Comparison of ENCODE assay signal across 8 mouse cellular contexts in the genomic region with DNA sequence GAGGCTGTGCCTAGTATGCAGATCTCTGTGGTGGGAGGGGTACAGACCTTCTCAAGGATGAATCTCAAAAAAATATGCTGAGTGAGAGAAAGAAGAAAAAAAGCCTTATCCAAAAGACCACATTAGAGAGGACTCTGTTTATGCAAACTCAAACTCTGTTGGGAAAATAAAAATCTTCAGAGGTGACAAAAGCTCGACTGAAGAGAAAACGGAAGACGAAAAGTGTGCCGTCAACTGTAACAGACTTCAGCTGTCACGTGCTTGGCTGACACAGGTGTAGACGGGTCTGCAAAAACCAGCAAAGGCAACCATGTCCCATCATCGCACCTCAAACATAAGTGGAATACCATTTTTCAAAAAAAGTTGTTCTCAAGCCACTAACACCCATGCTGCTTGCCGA. TPM values are rescaled to one million over a fixed set of nuclear protein-coding genes. Genes with fewer than 3 reads are reported as not detected.
DNase-seq lines count a peak whose midpoint lies in the region; ATAC-seq and TF ChIP-seq lines count a peak whose summit lies in the region.

No protein-coding gene starts in this region.

- no peaks in the 10 kb centered on the region for H3K9me3 ChIP-seq in embryonic facial prominence, embryonic 15.5 days (replicated peaks)
- H3K9me3 ChIP-seq in limb, embryonic 12.5 days, result no peaks in the 10 kb centered on the region
- no peaks in the 10 kb centered on the region for H3K9me3 ChIP-seq in stomach, embryonic 16.5 days (replicated peaks; ENCODE audit: control insufficient read depth, low read length)

- ATAC-seq in embryonic facial prominence, embryonic 15.5 days (ENCODE audit: insufficient number of reproducible peaks, low FRiP score, low TSS enrichment, low read depth), result no peak
- no peak for ATAC-seq in limb, embryonic 12.5 days (ENCODE audit: insufficient number of reproducible peaks, insufficient read depth, low FRiP score, low TSS enrichment, low read depth)
- no peak for ATAC-seq in stomach, embryonic 16.5 days (ENCODE audit: insufficient read depth, low FRiP score)

- peak overlapping the region; percentile 94; the same call in 1 of the 2 replicates for H3K4me3 ChIP-seq in liver, adult 2 months (ENCODE audit: insufficient read depth, low read depth, low read length)
- H3K4me3 ChIP-seq in embryonic facial prominence, embryonic 15.5 days (replicated peaks), result peak overlapping the region; percentile 99
- peak overlapping the region; percentile 98 for H3K4me3 ChIP-seq in limb, embryonic 12.5 days (replicated peaks)
- H3K4me3 ChIP-seq in stomach, embryonic 16.5 days (replicated peaks; ENCODE audit: low read length), result peak overlapping the region; percentile 97

- peak overlapping the region; percentile 36 for H3K9ac ChIP-seq in liver, adult 2 months (ENCODE audit: low read depth, low read length)
- H3K9ac ChIP-seq in embryonic facial prominence, embryonic 15.5 days, result no peak overlapping the region
- H3K9ac ChIP-seq in limb, embryonic 12.5 days (replicated peaks), result no peak overlapping the region
- no peak overlapping the region; the same call in none of the 2 replicates for H3K9ac ChIP-seq in stomach, embryonic 16.5 days (ENCODE audit: low read length)

- no peak for TF ChIP-seq CTCF in liver, adult 2 months (IDR thresholded peaks at IDR 0.05; ENCODE audit: low read depth, low read length)

- no peaks in the 10 kb centered on the region for H3K27me3 ChIP-seq in liver, adult 2 months (ENCODE audit: control insufficient read depth, insufficient read depth, low read length)
- H3K27me3 ChIP-seq in embryonic facial prominence, embryonic 15.5 days, result no peaks in the 10 kb centered on the region
- H3K27me3 ChIP-seq in limb, embryonic 12.5 days, result no peaks in the 10 kb centered on the region
- H3K27me3 ChIP-seq in stomach, embryonic 16.5 days (ENCODE audit: control insufficient read depth, insufficient read depth, low read length), result no peaks in the 10 kb centered on the region

- peak overlapping the region; percentile 85 for H3K4me2 ChIP-seq in embryonic facial prominence, embryonic 15.5 days (replicated peaks)
- H3K4me2 ChIP-seq in limb, embryonic 12.5 days, result peak overlapping the region; percentile 81
- H3K4me2 ChIP-seq in stomach, embryonic 16.5 days (ENCODE audit: low read depth, low read length), result peak overlapping the region; percentile 84

- WGBS in liver, adult 2 months, result 23% methylated on average over 8 of the region's 8 CpGs
- WGBS in embryonic facial prominence, embryonic 15.5 days, result 54% methylated on average over 8 of the region's 8 CpGs
- WGBS in limb, embryonic 12.5 days, result 71% methylated on average over 8 of the region's 8 CpGs
- 38% methylated on average over 8 of the region's 8 CpGs for WGBS in stomach, embryonic 16.5 days

- TF ChIP-seq POLR2A in liver, adult 2 months (IDR thresholded peaks at IDR 0.05; ENCODE audit: extremely low read depth, insufficient read depth, low read length), result no peak

- H3K36me3 ChIP-seq in liver, adult 2 months (ENCODE audit: control insufficient read depth, insufficient read depth, low read length), result no peaks in the 10 kb centered on the region
- H3K36me3 ChIP-seq in embryonic facial prominence, embryonic 15.5 days, result no peaks in the 10 kb centered on the region
- H3K36me3 ChIP-seq in limb, embryonic 12.5 days, result no peaks in the 10 kb centered on the region
- H3K36me3 ChIP-seq in stomach, embryonic 16.5 days (ENCODE audit: control insufficient read depth, insufficient read depth, low read length), result no peaks in the 10 kb centered on the region

- peaks cover 31% of the 10 kb centered on the region for H3K4me1 ChIP-seq in liver, adult 2 months (ENCODE audit: control insufficient read depth, insufficient read depth, low read length)
- peaks cover 37% of the 10 kb centered on the region for H3K4me1 ChIP-seq in embryonic facial prominence, embryonic 15.5 days
- peaks cover 26% of the 10 kb centered on the region for H3K4me1 ChIP-seq in limb, embryonic 12.5 days (replicated peaks)
- H3K4me1 ChIP-seq in stomach, embryonic 16.5 days (ENCODE audit: control insufficient read depth, insufficient read depth, low read length), result peaks cover 25% of the 10 kb centered on the region

- H3K79me2 ChIP-seq in liver, adult 2 months (ENCODE audit: control insufficient read depth, insufficient read depth, low read length), result peaks cover 33% of the 10 kb centered on the region

- 0 out of 2 replicates have a peak overlapping the region, but pooled peaks have one; percentile 23 for H3K27ac ChIP-seq in liver, adult 2 months (replicated peaks; ENCODE audit: insufficient read depth, low read depth, low read length)
- no peak overlapping the region for H3K27ac ChIP-seq in embryonic facial prominence, embryonic 15.5 days (replicated peaks)
- H3K27ac ChIP-seq in limb, embryonic 12.5 days, result no peak overlapping the region
- peak overlapping the region; percentile 14; the same call in 1 of the 2 replicates for H3K27ac ChIP-seq in stomach, embryonic 16.5 days (ENCODE audit: low read length)

- peak; percentile 52 for DNase-seq in liver, adult 2 months (ENCODE audit: extremely low read depth, low read depth, low spot score)
- DNase-seq in liver, result no peak
- DNase-seq in cerebellum, adult 11-12 months, result no peak
- no peak for DNase-seq in cerebellum, adult 8-10 months
- no peak for DNase-seq in adrenal gland, postnatal 4 days (ENCODE audit: low spot score in 2 of 2)

RNA-seq across cellular contexts. Expression of a gene that starts 1.7 kb away (rescaled TPM):
- 77.4 and 87.1 TPM in 2 replicates for total RNA-seq in liver, adult 2 months (2014; rRNA removed)
- polyA plus RNA-seq in liver, adult 2 months (2012; rRNA removed), result 119 and 146 TPM in 2 replicates
- polyA plus RNA-seq in embryonic facial prominence, embryonic 15.5 days (2015; fragmentation: Nextera tagmentation; extraction: Ambion mirVana), result 109 and 115 TPM in 2 replicates
- 137 and 141 TPM in 2 replicates for polyA plus RNA-seq in limb, embryonic 12.5 days (2016; fragmentation: Nextera tagmentation; extraction: Ambion mirVana)
- polyA plus RNA-seq in stomach, embryonic 16.5 days (2015; fragmentation: Nextera tagmentation; extraction: Ambion mirVana), result 73.7 and 80.1 TPM in 2 replicates
- total RNA-seq in adrenal gland, postnatal 4 days (2021), result 10 to 100 TPM; 91.1 to 93.4 TPM

RNA-seq across cellular contexts. Expression of a gene that starts 56.4 kb away (rescaled TPM):
- 34.0 and 34.5 TPM in 2 replicates for total RNA-seq in liver, adult 2 months (2014; rRNA removed)
- 26.9 and 27.3 TPM in 2 replicates for polyA plus RNA-seq in liver, adult 2 months (2012; rRNA removed)
- polyA plus RNA-seq in embryonic facial prominence, embryonic 15.5 days (2015; fragmentation: Nextera tagmentation; extraction: Ambion mirVana), result 32.6 and 36.3 TPM in 2 replicates
- 40.9 and 43.2 TPM in 2 replicates for polyA plus RNA-seq in limb, embryonic 12.5 days (2016; fragmentation: Nextera tagmentation; extraction: Ambion mirVana)
- 36.8 and 41.7 TPM in 2 replicates for polyA plus RNA-seq in stomach, embryonic 16.5 days (2015; fragmentation: Nextera tagmentation; extraction: Ambion mirVana)
- total RNA-seq in adrenal gland, postnatal 4 days (2021), result 10 to 100 TPM; 51.0 to 58.0 TPM

Comparison
In these comparisons a context has a peak if more than half of its experiments do, and no peak if none do; other contexts are left out.
1. H3K27ac ChIP-seq: peak in liver, adult 2 months (single experiment) and stomach, embryonic 16.5 days (single experiment); none in embryonic facial prominence, embryonic 15.5 days (single experiment) and limb, embryonic 12.5 days (single experiment).
2. Peak in every context shown above with its lines, with median percentiles within 50 percentile points of each other: H3K4me3 ChIP-seq and H3K4me2 ChIP-seq.